Mouse (Mus musculus) lung, postnatal 0 days (tissue): ENCODE results near the gene Ctnna3. TPM values are rescaled to one million over a fixed set of nuclear protein-coding genes. Genes with fewer than 3 reads are reported as not detected.
A peak's percentile ranks its signal among the peaks of the same experiment; 100 is the strongest.

Experiments
- ATAC-seq: fragments of 200-750 bp; cut with Nextera tagmentation; 2 replicates; pipeline ENCODE4 v1.8.0; 2017; ENCODE audit warnings: moderate library complexity
- DNase-seq: peaks from one replicate; pipeline ENCODE4 v3.0.0-alpha.2; 2016; ENCODE audit warnings: low spot score
- H3K27ac ChIP-seq: fragments of 300-500 bp; sonication (generic); 2 replicates; pipeline ENCODE4 v1.5.1; 2014; ENCODE audit warnings: antibody characterized with exemption, mild to moderate bottlenecking, low read length, mixed read lengths
- H3K27me3 ChIP-seq: fragments of 300-500 bp; sonication (generic); replicated peaks from 2 replicates; pipeline ENCODE4 v1.6.1; 2014; ENCODE audit warnings: low read length, mixed read lengths; ENCODE audit not compliant: insufficient read depth
- H3K36me3 ChIP-seq: fragments of 300-500 bp; sonication (generic); 2 replicates; pipeline ENCODE4 v1.6.1; 2014; ENCODE audit warnings: low read length, mixed read lengths; ENCODE audit not compliant: insufficient read depth
- H3K4me1 ChIP-seq: fragments of 300-500 bp; sonication (generic); 2 replicates; pipeline ENCODE4 v1.6.1; 2014; ENCODE audit warnings: antibody characterized with exemption, low read depth, low read length, mixed read lengths; ENCODE audit not compliant: insufficient read depth
- H3K4me2 ChIP-seq: fragments of 300-500 bp; sonication (generic); replicated peaks from 2 replicates; pipeline ENCODE4 v1.6.1; 2014; ENCODE audit warnings: low read depth, mild to moderate bottlenecking, low read length, moderate library complexity, mixed read lengths
- H3K4me3 ChIP-seq: fragments of 300-500 bp; sonication (generic); 2 replicates; pipeline ENCODE4 v1.5.1; 2014; ENCODE audit warnings: low read depth, low read length
- H3K9ac ChIP-seq: fragments of 300-500 bp; sonication (generic); replicated peaks from 2 replicates; pipeline ENCODE4 v1.6.1; 2014; ENCODE audit warnings: low read depth, mild to moderate bottlenecking
- H3K9me3 ChIP-seq: fragments of 300-500 bp; sonication (generic); 2 replicates; pipeline ENCODE4 v1.6.1; 2016; ENCODE audit warnings: low read length, mixed read lengths
- CTCF ChIP-seq: IDR thresholded peaks from 2 replicates; pipeline ENCODE4 v1.5.1; 2016; ENCODE audit warnings: antibody characterized with exemption, mild to moderate bottlenecking
- EP300 ChIP-seq: IDR thresholded peaks from 2 replicates; pipeline ENCODE4 v1.6.1; 2016; ENCODE audit warnings: antibody characterized with exemption, mild to moderate bottlenecking, control low read depth
- WGBS: fragments of 180-500 bp; shearing (Covaris S2); extraction: QIAGEN DNeasy Blood & Tissue Kit; methylation state at CpG from one replicate; pipeline ENCODE4 v1.1.7; 2014; 5-methylcytosine and 5-hydroxymethylcytosine counted together
- polyA plus RNA-seq: library from polyadenylated mRNA; unstranded; fragments of >200 nt; fragmentation: Nextera tagmentation; extraction: Ambion mirVana; gene quantifications from 2 replicates; pipeline ENCODE4 v1.2.1, GENCODE M21; 2015

The Ctnna3 gene
- polyA plus RNA-seq, 1 experiment from 2014 or later, result 0.19 TPM

DNA sequence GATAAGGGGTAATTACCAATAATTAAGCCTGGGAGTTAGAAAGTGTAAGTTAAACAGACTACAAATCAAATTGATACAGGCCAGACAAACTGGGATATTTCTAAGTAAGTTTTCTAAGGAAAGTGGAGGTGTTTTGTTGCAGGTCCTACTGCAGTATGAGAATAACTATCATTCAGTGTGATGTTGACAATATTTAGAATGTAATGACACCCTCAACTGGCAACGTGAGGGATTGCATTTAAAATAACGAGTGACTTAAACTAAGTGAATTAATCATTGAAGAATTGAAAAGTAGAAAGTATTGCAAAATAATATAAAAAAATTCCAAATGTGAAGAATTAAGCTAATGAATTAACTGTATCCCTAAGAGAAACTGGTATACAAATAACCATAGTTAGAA lies 49.0 kb downstream of the Ctnna3 start:
- H3K27me3 ChIP-seq, result no peaks in the 10 kb centered on the region
- ATAC-seq (no peak), DNase-seq (no peak)
- TF ChIP-seq EP300, result no peak
- peak; percentile 48; the same call in 1 of the 2 replicates for TF ChIP-seq CTCF
- no peaks in the 10 kb centered on the region; the same call in 1 of the 2 replicates for H3K4me1 ChIP-seq
- 24% methylated on average over 2 of the region's 2 CpGs for WGBS
- H3K9me3 ChIP-seq, result no peaks in the 10 kb centered on the region
- no peak overlapping the region for H3K4me2 ChIP-seq
- no peak overlapping the region for H3K4me3 ChIP-seq
- no peaks in the 10 kb centered on the region for H3K36me3 ChIP-seq
- H3K27ac ChIP-seq, result no peak overlapping the region
- H3K9ac ChIP-seq, result no peak overlapping the region

- ATAC-seq (no peak), DNase-seq (no peak)
- no peaks in the 10 kb centered on the region for H3K36me3 ChIP-seq
- no peaks in the 10 kb centered on the region for H3K9me3 ChIP-seq
- no peaks in the 10 kb centered on the region for H3K27me3 ChIP-seq
- no peak overlapping the region for H3K27ac ChIP-seq
- 43% methylated on average over 5 of the region's 5 CpGs for WGBS
- TF ChIP-seq CTCF, result no peak
- TF ChIP-seq EP300, result no peak
- no peak overlapping the region for H3K4me2 ChIP-seq
- H3K9ac ChIP-seq, result no peak overlapping the region
- no peaks in the 10 kb centered on the region; the same call in 1 of the 2 replicates for H3K4me1 ChIP-seq
- H3K4me3 ChIP-seq, result no peak overlapping the region
Observed at GRCm38 (mm10) chr10:63480066-63480465, 50.2 kb downstream of the Ctnna3 start.

DNA sequence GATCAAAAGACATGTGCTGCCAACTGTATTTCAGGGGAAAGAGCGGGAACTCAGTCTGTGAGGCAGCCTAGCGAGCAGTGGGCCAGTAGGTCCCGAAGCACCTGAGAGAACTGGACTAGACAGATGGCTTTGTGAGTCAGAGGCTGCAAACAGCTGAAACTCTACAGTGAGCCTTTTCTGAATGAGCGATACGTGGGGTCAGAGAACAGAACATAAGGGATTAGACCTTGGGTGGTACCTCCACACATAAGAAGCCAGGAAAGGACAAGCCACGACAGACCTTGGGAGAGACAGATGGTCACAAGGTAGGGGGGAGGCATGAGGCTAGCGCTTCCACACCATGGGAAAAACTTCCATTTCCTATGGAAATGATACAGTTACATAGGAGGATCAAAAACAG lies 58.4 kb downstream of the Ctnna3 start:
- H3K36me3 ChIP-seq, result no peaks in the 10 kb centered on the region
- H3K4me1 ChIP-seq, result no peaks in the 10 kb centered on the region
- no peak for DNase-seq
- H3K27ac ChIP-seq, result no peak overlapping the region
- H3K27me3 ChIP-seq, result no peaks in the 10 kb centered on the region
- 89% methylated on average over 7 of the region's 7 CpGs for WGBS
- H3K9me3 ChIP-seq, result no peaks in the 10 kb centered on the region
- no peak for TF ChIP-seq EP300
- no peak for TF ChIP-seq CTCF
- no peak for ATAC-seq
- no peak overlapping the region for H3K9ac ChIP-seq
- H3K4me3 ChIP-seq, result no peak overlapping the region
- no peak overlapping the region for H3K4me2 ChIP-seq

DNA sequence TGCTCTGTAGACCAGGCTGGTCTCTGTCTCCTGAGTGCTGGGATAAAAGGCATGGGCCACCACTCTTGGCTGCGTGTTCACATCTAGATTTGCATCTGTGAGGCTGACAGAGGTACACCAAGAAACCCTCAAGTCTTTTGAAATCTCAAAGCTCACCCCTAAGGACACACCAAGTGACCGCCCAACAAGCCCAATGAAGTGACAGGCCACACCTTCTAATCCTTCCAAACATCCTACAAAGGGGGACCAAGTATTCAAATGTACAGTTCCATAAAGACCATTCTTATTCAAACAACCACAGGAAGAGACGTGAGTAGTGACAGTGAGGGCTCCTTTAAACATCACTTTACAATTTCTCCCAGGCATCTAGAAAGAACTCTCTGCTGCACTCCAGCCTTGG lies 94.1 kb downstream of the Ctnna3 start:
- no peak overlapping the region for H3K4me3 ChIP-seq
- no peak overlapping the region for H3K27ac ChIP-seq
- TF ChIP-seq CTCF, result no peak
- TF ChIP-seq EP300, result no peak
- WGBS, result 73% methylated on average over 3 of the region's 3 CpGs
- H3K36me3 ChIP-seq, result no peaks in the 10 kb centered on the region
- H3K27me3 ChIP-seq, result no peaks in the 10 kb centered on the region
- no peak for DNase-seq
- H3K4me2 ChIP-seq, result no peak overlapping the region
- no peaks in the 10 kb centered on the region for H3K9me3 ChIP-seq
- H3K4me1 ChIP-seq, result no peaks in the 10 kb centered on the region
- ATAC-seq, result no peak
- no peak overlapping the region for H3K9ac ChIP-seq

GRCm38 (mm10) chr10:63526027-63526426 lies 96.1 kb downstream of the Ctnna3 start:
- Histone ChIP-seq H3K9ac (no peak overlapping the region), H3K9me3 (no peaks in the 10 kb centered on the region), H3K4me1 (no peaks in the 10 kb centered on the region), H3K36me3 (no peaks in the 10 kb centered on the region), H3K27ac (no peak overlapping the region), H3K4me3 (no peak overlapping the region), H3K27me3 (no peaks in the 10 kb centered on the region), H3K4me2 (no peak overlapping the region)
- ATAC-seq (no peak), DNase-seq (no peak)
- TF ChIP-seq EP300, result no peak
- TF ChIP-seq CTCF, result no peak
- WGBS, result 55% methylated on average over 4 of the region's 4 CpGs

DNA sequence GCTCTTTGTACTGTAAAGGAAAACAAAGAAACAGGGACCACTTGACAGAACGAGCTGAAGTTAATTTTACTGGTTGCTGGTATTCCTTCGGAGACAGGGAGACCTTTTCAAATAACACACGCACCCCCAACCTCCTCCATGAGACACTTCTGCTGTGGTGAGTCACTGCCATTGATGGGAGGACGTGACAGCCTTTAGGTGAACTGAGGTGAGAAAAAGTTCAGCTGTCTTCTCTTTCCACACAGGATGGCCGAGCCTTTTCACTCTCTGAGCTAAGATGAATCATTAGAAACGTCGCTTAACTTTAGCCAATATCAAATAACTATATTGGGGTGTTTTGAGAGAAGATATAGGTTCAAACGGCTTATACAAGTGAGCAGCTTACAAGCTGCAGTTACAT lies 102.5 kb downstream of the Ctnna3 start:
- Histone ChIP-seq H3K9me3 (no peaks in the 10 kb centered on the region), H3K27me3 (no peaks in the 10 kb centered on the region), H3K27ac (no peak overlapping the region), H3K4me2 (no peak overlapping the region), H3K36me3 (no peaks in the 10 kb centered on the region), H3K9ac (no peak overlapping the region), H3K4me1 (no peaks in the 10 kb centered on the region), H3K4me3 (no peak overlapping the region)
- ATAC-seq (no peak), DNase-seq (no peak)
- TF ChIP-seq EP300 (no peak), CTCF (no peak)
- WGBS, result 48% methylated on average over 8 of the region's 8 CpGs

GRCm38 (mm10) chr10:63541754-63542153 lies 111.9 kb downstream of the Ctnna3 start:
- H3K36me3 ChIP-seq, result no peaks in the 10 kb centered on the region
- no peaks in the 10 kb centered on the region for H3K4me1 ChIP-seq
- H3K9me3 ChIP-seq, result no peaks in the 10 kb centered on the region
- no peaks in the 10 kb centered on the region for H3K27me3 ChIP-seq
- H3K9ac ChIP-seq, result no peak overlapping the region
- no peak overlapping the region for H3K4me2 ChIP-seq
- peak; percentile 70 for DNase-seq
- no peak overlapping the region for H3K4me3 ChIP-seq
- peak; percentile 96 for ATAC-seq
- 15% methylated on average over 5 of the region's 5 CpGs for WGBS
- peak overlapping the region; percentile 0; the same call in 1 of the 2 replicates for H3K27ac ChIP-seq
- TF ChIP-seq EP300, result peak; percentile 87
- TF ChIP-seq CTCF, result no peak
